Mouse (Mus musculus) intestine, embryonic 16.5 days (tissue): ENCODE results near the gene Lrba. TPM values are rescaled to one million over a fixed set of nuclear protein-coding genes. Genes with fewer than 3 reads are reported as not detected.
A peak's percentile ranks its signal among the peaks of the same experiment; 100 is the strongest.

Experiments
- ATAC-seq: fragments of 200-750 bp; cut with Nextera tagmentation; 2 replicates; pipeline ENCODE4 v1.8.0; 2017; ENCODE audit warnings: moderate TSS enrichment, moderate library complexity
- H3K27ac ChIP-seq: fragments of 300-500 bp; sonication (generic); 2 replicates; pipeline ENCODE4 v1.5.1; 2014; ENCODE audit warnings: mild to moderate bottlenecking, low read length
- H3K27me3 ChIP-seq: fragments of 300-500 bp; sonication (generic); replicated peaks from 2 replicates; pipeline ENCODE4 v1.6.1; 2014; ENCODE audit warnings: low read length, control low read depth, mixed read lengths; ENCODE audit not compliant: control insufficient read depth, insufficient read depth
- H3K36me3 ChIP-seq: fragments of 300-500 bp; sonication (generic); 2 replicates; pipeline ENCODE4 v1.6.1; 2014; ENCODE audit warnings: low read length, control low read depth; ENCODE audit not compliant: control insufficient read depth, insufficient read depth
- H3K4me1 ChIP-seq: fragments of 300-500 bp; sonication (generic); 2 replicates; pipeline ENCODE4 v1.6.1; 2014; ENCODE audit warnings: low read length, control low read depth, mixed read lengths; ENCODE audit not compliant: control insufficient read depth, insufficient read depth
- H3K4me2 ChIP-seq: fragments of 300-500 bp; sonication (generic); 2 replicates; pipeline ENCODE4 v1.6.1; 2014; ENCODE audit warnings: low read depth, low read length, control low read depth
- H3K4me3 ChIP-seq: fragments of 300-500 bp; sonication (generic); 2 replicates; pipeline ENCODE4 v1.5.1; 2014; ENCODE audit warnings: mild to moderate bottlenecking, low read length
- H3K9ac ChIP-seq: fragments of 300-500 bp; sonication (generic); 2 replicates; pipeline ENCODE4 v1.6.1; 2014; ENCODE audit warnings: low read depth, low read length
- H3K9me3 ChIP-seq: fragments of 300-500 bp; sonication (generic); 2 replicates; pipeline ENCODE4 v1.6.1; 2016; ENCODE audit warnings: low read length, control low read depth; ENCODE audit not compliant: control insufficient read depth
- WGBS: fragments of 180-500 bp; shearing (Covaris S2); extraction: QIAGEN DNeasy Blood & Tissue Kit; methylation state at CpG from one replicate; pipeline ENCODE4 v1.1.7; 2014; 5-methylcytosine and 5-hydroxymethylcytosine counted together
- polyA plus RNA-seq: library from polyadenylated mRNA; unstranded; fragments of >200 nt; fragmentation: Nextera tagmentation; extraction: Ambion mirVana; gene quantifications from 2 replicates; pipeline ENCODE4 v1.2.1, GENCODE M21; 2015

Lrba gene
- polyA plus RNA-seq, 1 experiment from 2014 or later = 6.0 TPM

DNA sequence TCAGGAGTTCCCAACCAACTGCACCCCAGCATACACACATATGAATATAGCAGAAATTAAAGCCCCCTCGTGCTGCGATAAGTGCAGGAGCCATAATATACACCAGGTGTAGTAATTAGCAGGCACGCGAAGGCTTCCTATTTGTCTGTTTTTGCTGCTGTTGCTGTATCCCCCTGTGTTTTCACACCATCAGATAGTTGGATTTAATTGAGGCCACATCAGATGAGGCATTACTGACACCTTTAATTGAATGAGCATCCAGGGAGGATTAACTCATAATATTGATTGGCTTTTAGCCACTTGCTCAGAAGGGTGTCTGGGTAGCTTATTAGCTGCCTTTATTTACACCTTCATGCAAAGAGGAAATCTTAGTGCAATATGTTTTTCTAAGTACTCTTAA, 515.3 kb downstream of the Lrba start:
- Histone ChIP-seq H3K36me3 (no peaks in the 10 kb centered on the region), H3K4me2 (no peak overlapping the region), H3K4me1 (no peaks in the 10 kb centered on the region), H3K27ac (no peak overlapping the region), H3K4me3 (no peak overlapping the region), H3K27me3 (no peaks in the 10 kb centered on the region), H3K9ac (no peak overlapping the region), H3K9me3 (no peaks in the 10 kb centered on the region)
- ATAC-seq = no peak
- WGBS = 88% methylated on average over 4 of the region's 4 CpGs

DNA sequence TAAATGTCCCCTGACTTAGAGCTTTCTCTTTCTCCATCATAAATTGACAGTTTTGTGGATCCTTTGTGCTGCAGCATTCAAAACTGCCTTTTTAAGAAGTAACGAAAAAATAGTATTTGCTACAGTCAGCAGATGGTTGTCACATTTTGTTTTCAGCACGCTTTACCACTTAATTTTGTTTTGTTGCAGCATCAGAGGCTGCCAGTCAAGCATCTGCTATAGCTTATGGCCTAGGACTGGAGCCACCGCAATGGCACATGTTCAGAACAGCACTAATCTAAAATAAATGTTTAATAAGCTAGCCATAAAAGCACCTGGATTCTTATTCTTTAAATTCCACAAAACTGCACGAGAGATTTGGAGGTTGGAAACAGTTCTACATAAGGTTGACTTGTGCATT, 520.9 kb downstream of the Lrba start:
- H3K36me3 ChIP-seq = no peaks in the 10 kb centered on the region
- no peak overlapping the region for H3K4me2 ChIP-seq
- no peak overlapping the region for H3K27ac ChIP-seq
- H3K4me1 ChIP-seq = peaks cover 6% of the 10 kb centered on the region; the same call in 1 of the 2 replicates
- H3K9ac ChIP-seq = no peak overlapping the region
- 71% methylated on average over 4 of the region's 4 CpGs for WGBS
- ATAC-seq = no peak
- H3K9me3 ChIP-seq = no peaks in the 10 kb centered on the region
- no peak overlapping the region for H3K4me3 ChIP-seq
- no peaks in the 10 kb centered on the region for H3K27me3 ChIP-seq

DNA sequence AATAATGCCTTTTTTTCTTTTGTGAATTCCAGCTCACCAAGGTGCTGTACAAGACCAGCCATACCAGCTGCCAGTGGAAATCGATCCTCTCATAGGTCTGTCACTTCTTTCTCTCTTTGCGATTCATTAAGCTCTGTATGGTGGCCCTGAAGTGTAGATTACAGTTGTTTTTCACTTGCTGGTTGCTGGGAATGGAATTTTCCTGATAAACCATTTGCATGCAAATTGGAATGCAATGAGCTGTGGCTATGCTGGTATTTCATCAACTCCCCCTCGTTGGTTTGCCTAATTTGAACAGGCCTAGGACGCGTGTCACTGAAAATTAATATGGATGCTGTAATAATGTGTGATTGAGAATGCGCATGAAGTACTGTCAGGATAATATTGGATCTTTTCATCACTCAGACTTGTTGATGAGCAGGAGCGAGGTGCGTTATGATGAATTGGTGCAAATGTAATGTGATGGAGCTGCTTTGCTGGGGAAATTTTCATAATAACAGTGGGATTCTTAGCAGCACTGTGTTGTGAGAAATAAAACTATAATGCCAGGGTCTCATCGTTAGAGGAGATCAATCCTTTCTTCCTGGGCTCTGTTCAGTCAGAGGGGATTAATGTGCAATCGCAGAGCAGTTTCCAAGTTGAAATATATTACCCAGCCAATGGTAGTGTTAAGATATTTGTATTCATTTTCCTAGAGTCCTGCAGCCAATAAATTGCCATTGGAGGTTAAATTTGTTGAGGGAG, 521.5 kb downstream of the Lrba start:
- WGBS = 70% methylated on average over 10 of the region's 10 CpGs

DNA sequence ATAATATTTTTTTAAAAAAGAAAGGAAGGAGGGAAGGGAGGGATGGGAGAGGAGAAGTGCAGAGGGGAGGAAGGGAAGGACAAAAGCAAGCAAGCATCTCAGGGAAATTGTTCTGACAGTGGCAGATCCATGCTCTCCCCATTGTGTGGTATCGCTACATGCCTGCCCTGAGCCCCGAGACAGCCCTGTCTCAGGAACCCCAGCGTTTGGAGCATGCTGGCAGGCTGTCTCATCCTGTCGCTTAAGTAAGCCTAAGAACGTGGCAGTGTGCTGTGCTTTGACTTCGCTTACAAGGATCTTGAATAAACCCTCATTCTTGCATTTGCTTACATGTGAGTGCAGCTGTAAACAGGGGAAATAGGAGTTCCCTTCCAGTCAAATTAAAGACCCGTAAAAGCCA, 526.2 kb downstream of the Lrba start:
- H3K4me1 ChIP-seq = peaks cover 6% of the 10 kb centered on the region; the same call in 1 of the 2 replicates
- H3K4me2 ChIP-seq = peak overlapping the region; percentile 15
- H3K27me3 ChIP-seq = no peaks in the 10 kb centered on the region
- H3K4me3 ChIP-seq = no peak overlapping the region
- WGBS = 36% methylated on average over 7 of the region's 7 CpGs
- peak; percentile 45; the same call in 1 of the 2 replicates for ATAC-seq
- no peaks in the 10 kb centered on the region for H3K36me3 ChIP-seq
- no peaks in the 10 kb centered on the region for H3K9me3 ChIP-seq
- H3K9ac ChIP-seq = peak overlapping the region; percentile 41; the same call in 1 of the 2 replicates
- peak overlapping the region; percentile 64 for H3K27ac ChIP-seq

More for the DNA sequence above, 521.5 kb downstream of the Lrba start:
- Histone ChIP-seq H3K4me1 (peaks cover 6% of the 10 kb centered on the region; the same call in 1 of the 2 replicates), H3K27ac (no peak overlapping the region), H3K9me3 (no peaks in the 10 kb centered on the region), H3K9ac (no peak overlapping the region), H3K4me2 (no peak overlapping the region), H3K36me3 (no peaks in the 10 kb centered on the region), H3K27me3 (no peaks in the 10 kb centered on the region), H3K4me3 (no peak overlapping the region)
- ATAC-seq = no peak

DNA sequence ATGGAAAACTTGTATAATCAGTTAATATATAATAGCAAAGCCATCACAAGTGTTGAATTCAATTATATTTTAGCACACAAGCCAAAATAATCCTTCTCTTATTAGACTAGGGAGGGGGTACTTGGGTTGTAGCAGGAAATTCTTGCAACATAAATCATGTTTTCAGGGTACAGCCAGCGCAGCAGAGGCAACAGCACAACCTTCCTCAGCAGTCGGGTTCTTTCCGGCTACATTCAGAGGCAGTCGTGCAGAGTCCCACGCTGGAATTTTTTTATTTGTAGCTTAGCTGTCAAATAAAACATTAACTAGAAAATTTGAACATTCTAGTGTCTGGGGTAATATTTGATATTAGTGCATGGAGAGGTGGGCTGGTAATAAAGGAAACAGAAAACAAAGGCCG, 529.7 kb downstream of the Lrba start:
- peaks cover 6% of the 10 kb centered on the region; the same call in 1 of the 2 replicates for H3K4me1 ChIP-seq
- no peak overlapping the region for H3K4me3 ChIP-seq
- 33% methylated on average over 6 of the region's 6 CpGs for WGBS
- H3K27me3 ChIP-seq = no peaks in the 10 kb centered on the region
- no peaks in the 10 kb centered on the region for H3K9me3 ChIP-seq
- peak; percentile 38; the same call in 1 of the 2 replicates for ATAC-seq
- H3K4me2 ChIP-seq = peak overlapping the region; percentile 40; the same call in 1 of the 2 replicates
- peak overlapping the region; percentile 60 for H3K9ac ChIP-seq
- H3K27ac ChIP-seq = peak overlapping the region; percentile 88
- no peaks in the 10 kb centered on the region for H3K36me3 ChIP-seq

DNA sequence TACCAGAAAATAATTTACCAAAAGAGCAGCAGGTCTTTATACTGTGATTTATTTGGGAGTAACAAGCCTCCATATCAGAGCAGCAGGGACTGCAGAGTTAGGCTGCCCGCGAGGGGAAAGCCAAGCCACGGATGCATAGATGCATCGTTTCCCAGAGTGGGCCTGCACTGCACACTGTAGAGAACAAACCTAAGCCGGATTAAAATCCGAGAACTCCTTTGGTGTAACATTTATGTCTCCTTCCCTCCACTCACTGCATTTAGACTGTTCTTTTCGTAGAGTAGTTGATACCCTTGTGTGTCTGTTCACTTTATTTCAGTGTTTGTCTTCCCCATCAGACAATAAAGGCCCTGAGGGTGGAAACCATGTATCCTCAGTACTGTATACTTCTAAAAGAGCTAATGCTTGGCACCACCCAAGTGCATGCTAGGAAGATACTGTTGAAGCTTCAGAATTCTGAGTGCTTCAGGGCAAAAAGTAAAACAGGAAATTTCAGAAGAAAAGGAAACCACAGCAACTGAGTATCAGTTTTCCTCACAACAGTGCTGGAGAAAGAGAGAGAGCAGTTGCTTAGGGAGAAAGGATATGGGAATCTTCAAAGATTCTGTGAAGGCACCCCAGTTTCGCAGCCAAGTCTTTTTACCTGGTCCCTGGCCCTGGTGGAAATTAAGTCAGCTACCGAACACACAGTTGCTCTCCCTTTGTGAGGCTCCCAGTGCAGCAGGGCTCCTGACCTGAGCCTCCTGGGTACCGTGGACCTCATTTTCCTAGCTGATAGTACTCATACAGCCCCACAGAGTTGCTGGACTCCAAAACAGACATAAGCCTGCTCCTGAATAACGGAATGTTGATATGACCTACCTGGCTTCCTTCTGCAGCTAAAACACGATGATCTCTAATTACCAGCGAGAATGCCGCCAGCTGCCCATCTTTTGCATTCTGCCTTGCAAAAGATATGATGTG, 530.4 kb downstream of the Lrba start:
- Histone ChIP-seq H3K4me1 (peaks cover 2% of the 10 kb centered on the region; the same call in 1 of the 2 replicates), H3K27ac (peak overlapping the region; percentile 88), H3K9ac (peak overlapping the region; percentile 60), H3K27me3 (no peaks in the 10 kb centered on the region), H3K4me2 (peak overlapping the region; percentile 40), H3K4me3 (peak overlapping the region; percentile 23), H3K9me3 (no peaks in the 10 kb centered on the region), H3K36me3 (no peaks in the 10 kb centered on the region)
- WGBS = 52% methylated on average over 14 of the region's 14 CpGs
- 0 out of 2 replicates have a peak, but pooled peaks have one; percentile 48 for ATAC-seq

DNA sequence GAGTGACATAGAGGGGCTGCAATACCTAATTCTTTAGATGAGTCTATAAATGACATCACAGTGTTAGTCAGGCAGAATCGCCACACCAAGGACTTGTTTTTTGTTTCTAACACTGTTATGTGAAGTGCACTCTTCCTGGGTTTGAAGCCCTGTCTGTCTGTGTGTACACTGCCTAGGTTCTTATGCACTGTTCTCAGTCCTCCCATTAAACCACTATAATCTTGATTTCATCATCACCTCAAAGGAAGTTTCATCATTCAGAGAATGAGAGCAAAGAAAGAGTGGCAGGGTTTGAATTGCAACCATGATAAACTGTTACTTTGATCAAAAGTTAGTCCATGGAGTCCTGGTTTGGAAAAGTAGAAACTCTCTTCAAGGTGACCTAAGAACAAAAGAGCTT, 532.1 kb downstream of the Lrba start:
- Histone ChIP-seq H3K9me3 (no peaks in the 10 kb centered on the region), H3K27ac (peak overlapping the region; percentile 40; the same call in 1 of the 2 replicates), H3K9ac (no peak overlapping the region), H3K4me3 (no peak overlapping the region), H3K36me3 (no peaks in the 10 kb centered on the region), H3K4me2 (no peak overlapping the region), H3K27me3 (no peaks in the 10 kb centered on the region), H3K4me1 (no peaks in the 10 kb centered on the region)
- ATAC-seq = no peak
- 50% methylated on average over 1 of the region's 1 CpGs for WGBS

DNA sequence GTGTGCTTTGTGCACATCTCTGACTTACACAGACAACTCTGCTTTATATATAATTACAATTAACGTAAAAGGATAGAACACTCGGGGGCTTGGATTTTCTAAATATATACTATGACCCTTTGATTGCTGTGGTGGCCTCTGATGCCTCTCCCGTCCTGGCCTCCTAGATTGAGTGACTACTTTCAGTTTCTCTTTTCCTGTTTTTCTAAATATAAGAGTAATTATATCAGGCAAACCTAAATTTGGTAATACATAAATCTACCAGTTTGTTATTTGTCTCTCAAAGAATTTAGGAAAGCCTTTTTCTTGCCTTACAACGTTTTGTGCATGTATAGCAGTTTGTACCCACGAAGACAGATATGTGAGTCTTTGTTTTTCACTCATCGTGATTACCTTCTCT, 534.2 kb downstream of the Lrba start:
- Histone ChIP-seq H3K27ac (peak overlapping the region; percentile 63), H3K4me3 (peak overlapping the region; percentile 18; the same call in 1 of the 2 replicates), H3K9me3 (no peaks in the 10 kb centered on the region; the same call in 1 of the 2 replicates), H3K9ac (peak overlapping the region; percentile 37), H3K36me3 (no peaks in the 10 kb centered on the region), H3K4me2 (peak overlapping the region; percentile 45), H3K27me3 (no peaks in the 10 kb centered on the region), H3K4me1 (no peaks in the 10 kb centered on the region)
- WGBS = 45% methylated on average over 6 of the region's 6 CpGs
- ATAC-seq = no peak

DNA sequence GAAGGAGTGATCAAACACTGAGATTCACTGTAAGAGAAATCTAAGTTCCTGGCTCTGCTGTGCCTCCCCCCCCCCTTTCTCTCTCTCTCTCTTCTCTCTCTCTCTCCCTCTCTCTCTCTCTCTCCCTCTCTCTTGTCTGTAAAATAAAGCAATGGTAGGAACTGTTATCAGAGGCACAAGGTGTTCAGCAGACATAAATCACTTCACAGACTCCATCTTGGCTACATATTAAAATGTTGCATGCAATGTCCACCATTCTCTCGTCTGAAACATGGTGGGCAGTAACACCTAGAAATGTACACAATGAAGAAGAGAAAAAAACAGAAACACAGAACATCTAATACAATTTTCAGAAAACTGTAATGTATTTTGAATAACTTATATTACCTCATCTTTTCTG, 534.9 kb downstream of the Lrba start:
- Histone ChIP-seq H3K36me3 (no peaks in the 10 kb centered on the region), H3K4me2 (no peak overlapping the region), H3K9me3 (no peaks in the 10 kb centered on the region; the same call in 1 of the 2 replicates), H3K4me3 (no peak overlapping the region), H3K27me3 (no peaks in the 10 kb centered on the region), H3K9ac (no peak overlapping the region; the same call in 1 of the 2 replicates), H3K27ac (no peak overlapping the region), H3K4me1 (no peaks in the 10 kb centered on the region)
- no peak for ATAC-seq
- WGBS = 38% methylated on average over 1 of the region's 1 CpGs
